Mouse (Mus musculus) neural tube, embryonic 14.5 days (tissue): ENCODE results near the gene Rbfox2. TPM values are rescaled to one million over a fixed set of nuclear protein-coding genes. Genes with fewer than 3 reads are reported as not detected.
A peak's percentile ranks its signal among the peaks of the same experiment; 100 is the strongest.

Experiments used
- ATAC-seq: fragments of 200-750 bp; cut with Nextera tagmentation; 2 replicates; pipeline ENCODE4 v1.8.0; 2017; ENCODE audit warnings: low read depth, mild to moderate bottlenecking, moderate TSS enrichment, moderate library complexity
- H3K27ac ChIP-seq: fragments of 300-500 bp; sonication (generic); 2 replicates; pipeline ENCODE4 v1.5.1; 2014; ENCODE audit warnings: low read depth, mild to moderate bottlenecking, control low read depth, low read length, moderate library complexity, mixed read lengths
- H3K27me3 ChIP-seq: fragments of 300-500 bp; sonication (generic); 2 replicates; pipeline ENCODE4 v1.6.1; 2014; ENCODE audit warnings: low read length; ENCODE audit not compliant: control insufficient read depth, insufficient read depth
- H3K36me3 ChIP-seq: fragments of 300-500 bp; sonication (generic); 2 replicates; pipeline ENCODE4 v1.6.1; 2014; ENCODE audit warnings: low read length, mixed read lengths; ENCODE audit not compliant: control insufficient read depth, insufficient read depth
- H3K4me1 ChIP-seq: fragments of 300-500 bp; sonication (generic); 2 replicates; pipeline ENCODE4 v1.6.1; 2014; ENCODE audit warnings: low read length; ENCODE audit not compliant: control insufficient read depth, insufficient read depth
- H3K4me2 ChIP-seq: fragments of 300-500 bp; sonication (generic); 2 replicates; pipeline ENCODE4 v1.6.1; 2014; ENCODE audit warnings: mild to moderate bottlenecking, low read depth, low read length, control low read depth
- H3K4me3 ChIP-seq: fragments of 300-500 bp; sonication (generic); 2 replicates; pipeline ENCODE4 v1.5.1; 2014; ENCODE audit warnings: low read depth, low read length, control low read depth, mixed read lengths
- H3K9ac ChIP-seq: fragments of 300-500 bp; sonication (generic); replicated peaks from 2 replicates; pipeline ENCODE4 v1.6.1; 2014; ENCODE audit warnings: low read depth, mild to moderate bottlenecking, control low read depth, low read length, mixed read lengths
- H3K9me3 ChIP-seq: fragments of 300-500 bp; sonication (generic); 2 replicates; pipeline ENCODE4 v1.6.1; 2016; ENCODE audit warnings: low read length; ENCODE audit not compliant: control insufficient read depth
- WGBS: fragments of 180-500 bp; shearing (Covaris S2); extraction: QIAGEN DNeasy Blood & Tissue Kit; methylation state at CpG from one replicate; pipeline ENCODE4 v1.1.7; 2014; 5-methylcytosine and 5-hydroxymethylcytosine counted together
- polyA plus RNA-seq: library from polyadenylated mRNA; unstranded; fragments of >200 nt; fragmentation: Nextera tagmentation; extraction: Ambion mirVana; gene quantifications from 2 replicates; pipeline ENCODE4 v1.2.1, GENCODE M21; 2014

The Rbfox2 gene
- polyA plus RNA-seq, 1 experiment from 2014 or later: 208 TPM

GRCm38 (mm10) chr15:77212217-77212757, 94.5 kb downstream of the Rbfox2 start:
- no peak overlapping the region for H3K27ac ChIP-seq
- H3K9me3 ChIP-seq: no peaks in the 10 kb centered on the region
- no peaks in the 10 kb centered on the region for H3K36me3 ChIP-seq
- H3K4me1 ChIP-seq: peaks cover 7% of the 10 kb centered on the region; the same call in 1 of the 2 replicates
- H3K9ac ChIP-seq: no peak overlapping the region
- no peak for ATAC-seq
- whole genome bisulfite sequencing: 83% methylated on average over 4 of the region's 4 CpGs
- no peak overlapping the region for H3K4me2 ChIP-seq
- H3K4me3 ChIP-seq: no peak overlapping the region
- H3K27me3 ChIP-seq: no peaks in the 10 kb centered on the region

- 89% methylated on average over 5 of the region's 5 CpGs for WGBS
- no peaks in the 10 kb centered on the region for H3K9me3 ChIP-seq
- H3K4me2 ChIP-seq: no peak overlapping the region
- peaks cover 18% of the 10 kb centered on the region for H3K4me1 ChIP-seq
- no peaks in the 10 kb centered on the region for H3K27me3 ChIP-seq
- no peak overlapping the region for H3K4me3 ChIP-seq
- no peak overlapping the region for H3K9ac ChIP-seq
- no peaks in the 10 kb centered on the region for H3K36me3 ChIP-seq
- ATAC-seq: no peak
- H3K27ac ChIP-seq: no peak overlapping the region
These were observed 99.8 kb downstream of the Rbfox2 start for GRCm38 (mm10) chr15:77206996-77207395.

- Histone ChIP-seq H3K4me3 (no peak overlapping the region), H3K27me3 (no peaks in the 10 kb centered on the region), H3K4me2 (no peak overlapping the region), H3K4me1 (peaks cover 18% of the 10 kb centered on the region), H3K36me3 (no peaks in the 10 kb centered on the region), H3K9ac (no peak overlapping the region), H3K27ac (no peak overlapping the region), H3K9me3 (no peaks in the 10 kb centered on the region)
- WGBS: 72% methylated on average over 7 of the region's 7 CpGs
- no peak for ATAC-seq
These were observed 101.9 kb downstream of the Rbfox2 start for GRCm38 (mm10) chr15:77204951-77205350.

GRCm38 (mm10) chr15:77203255-77203981, 103.4 kb downstream of the Rbfox2 start:
- no peaks in the 10 kb centered on the region for H3K9me3 ChIP-seq
- no peaks in the 10 kb centered on the region for H3K36me3 ChIP-seq
- H3K4me1 ChIP-seq: peaks cover 18% of the 10 kb centered on the region
- H3K4me2 ChIP-seq: no peak overlapping the region
- 56% methylated on average over 14 of the region's 14 CpGs for WGBS
- H3K9ac ChIP-seq: no peak overlapping the region
- ATAC-seq: no peak
- no peak overlapping the region for H3K4me3 ChIP-seq
- H3K27me3 ChIP-seq: no peaks in the 10 kb centered on the region
- peak overlapping the region; percentile 12; the same call in 1 of the 2 replicates for H3K27ac ChIP-seq

GRCm38 (mm10) chr15:77202881-77203254, 103.9 kb downstream of the Rbfox2 start:
- Histone ChIP-seq H3K27me3 (no peaks in the 10 kb centered on the region), H3K4me2 (no peak overlapping the region), H3K36me3 (no peaks in the 10 kb centered on the region), H3K4me3 (no peak overlapping the region), H3K4me1 (peaks cover 18% of the 10 kb centered on the region), H3K9ac (no peak overlapping the region), H3K27ac (peak overlapping the region; percentile 12; the same call in 1 of the 2 replicates), H3K9me3 (no peaks in the 10 kb centered on the region)
- no peak for ATAC-seq
- 83% methylated on average over 3 of the region's 3 CpGs for WGBS

GRCm38 (mm10) chr15:77202223-77202622, 104.6 kb downstream of the Rbfox2 start:
- Histone ChIP-seq H3K36me3 (no peaks in the 10 kb centered on the region), H3K27ac (no peak overlapping the region), H3K4me1 (peaks cover 18% of the 10 kb centered on the region), H3K9me3 (no peaks in the 10 kb centered on the region), H3K4me2 (no peak overlapping the region), H3K27me3 (no peaks in the 10 kb centered on the region), H3K9ac (no peak overlapping the region), H3K4me3 (no peak overlapping the region)
- 26% methylated on average over 2 of the region's 2 CpGs for WGBS
- no peak for ATAC-seq

GRCm38 (mm10) chr15:77196827-77197226, 110.0 kb downstream of the Rbfox2 start:
- ATAC-seq: no peak
- WGBS: 91% methylated on average over 5 of the region's 5 CpGs
- H3K27ac ChIP-seq: no peak overlapping the region

GRCm38 (mm10) chr15:77196001-77196400, 110.8 kb downstream of the Rbfox2 start:
- no peak overlapping the region for H3K27ac ChIP-seq
- no peaks in the 10 kb centered on the region for H3K36me3 ChIP-seq
- no peak overlapping the region for H3K4me3 ChIP-seq
- H3K27me3 ChIP-seq: no peaks in the 10 kb centered on the region
- no peak overlapping the region for H3K9ac ChIP-seq
- 0 out of 2 replicates have a peak, but pooled peaks cover 4% of the 10 kb centered on the region for H3K4me1 ChIP-seq
- no peak overlapping the region for H3K4me2 ChIP-seq
- no peaks in the 10 kb centered on the region for H3K9me3 ChIP-seq
- ATAC-seq: no peak
- WGBS: 92% methylated on average over 2 of the region's 2 CpGs

More at GRCm38 (mm10) chr15:77196827-77197226, 110.0 kb downstream of the Rbfox2 start:
- no peaks in the 10 kb centered on the region for H3K36me3 ChIP-seq
- no peak overlapping the region for H3K4me3 ChIP-seq
- no peak overlapping the region for H3K9ac ChIP-seq
- H3K4me1 ChIP-seq: 0 out of 2 replicates have a peak, but pooled peaks cover 4% of the 10 kb centered on the region
- no peak overlapping the region for H3K4me2 ChIP-seq
- no peaks in the 10 kb centered on the region for H3K27me3 ChIP-seq
- no peaks in the 10 kb centered on the region for H3K9me3 ChIP-seq

GRCm38 (mm10) chr15:77192154-77192935, 114.5 kb downstream of the Rbfox2 start:
- Histone ChIP-seq H3K27ac (peak overlapping the region; percentile 23; the same call in 1 of the 2 replicates), H3K4me1 (0 out of 2 replicates have a peak, but pooled peaks cover 4% of the 10 kb centered on the region), H3K4me3 (no peak overlapping the region), H3K36me3 (no peaks in the 10 kb centered on the region), H3K27me3 (no peaks in the 10 kb centered on the region), H3K9me3 (no peaks in the 10 kb centered on the region), H3K4me2 (no peak overlapping the region), H3K9ac (no peak overlapping the region)
- 71% methylated on average over 14 of the region's 14 CpGs for WGBS
- no peak for ATAC-seq
